Mouse (Mus musculus) olfactory bulb, adult 2 months (tissue): ENCODE results near the gene Spns1.

Experiments
- CTCF ChIP-seq: fragments of 200-500 bp; IDR thresholded peaks from 2 replicates; pipeline ENCODE4 v1.5.1; 2012; ENCODE audit warnings: low read depth, mild to moderate bottlenecking, low read length, moderate library complexity; ENCODE audit not compliant: insufficient read depth
- POLR2A ChIP-seq: fragments of 200-500 bp; IDR thresholded peaks from 2 replicates; pipeline ENCODE4 v1.6.1; 2012; ENCODE audit warnings: mild to moderate bottlenecking, low read depth, low read length, moderate library complexity; ENCODE audit not compliant: insufficient read depth

GRCm38 (mm10) chr7:126358413-126358812, 18.8 kb downstream of the Spns1 start:
- no peak for TF ChIP-seq CTCF
- no peak for TF ChIP-seq POLR2A
